Mouse (Mus musculus): ENCODE data around the gene Aldh18a1.

DNA sequence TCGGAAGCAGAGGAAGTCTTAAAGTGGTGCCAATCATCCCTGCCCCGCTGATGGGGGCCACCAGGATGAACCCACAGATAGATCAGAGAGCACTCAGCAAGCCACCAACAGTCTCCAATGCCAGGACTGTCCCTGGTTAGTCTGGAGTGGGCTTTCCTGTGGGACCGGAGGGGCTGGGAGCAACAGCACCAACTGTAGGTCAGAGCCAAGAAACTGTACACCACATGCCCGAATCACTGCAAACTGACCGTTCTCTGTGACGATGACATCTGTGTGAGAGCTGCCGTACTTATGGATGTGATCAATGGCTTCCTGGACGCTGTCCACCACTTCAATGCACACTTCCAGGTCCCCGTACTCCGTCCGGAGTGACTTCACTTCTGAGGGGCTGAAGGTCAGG, 33.9 kb downstream of the Aldh18a1 start:
- no peak for TF ChIP-seq CTCF (IDR thresholded peaks at IDR 0.05; ENCODE audit: extremely low read depth, insufficient read depth, insufficient read length, insufficient replicate concordance)
- no peak for TF ChIP-seq POLR2A (IDR thresholded peaks at IDR 0.05; ENCODE audit: low read depth, low read length)

Measured in spleen, adult 2 months (tissue).